Comparison of ENCODE assay signal across 10 mouse cellular contexts in genomic region chr4:43960207-43960606, GRCm38 (mm10). TPM values are rescaled to one million over a fixed set of nuclear protein-coding genes. Genes with fewer than 3 reads are reported as not detected.
A peak's percentile ranks its signal among the peaks of the same experiment; 100 is the strongest.
DNase-seq lines count a peak whose midpoint lies in the region; ATAC-seq and TF ChIP-seq lines count a peak whose summit lies in the region.
"Had no signal": no experiment of that assay in that cellular context is flagged by ENCODE, and none has a peak within 500 bp of the region (broad histone marks: within the 10 kb centered on the region; RNA-seq: fewer than 3 reads in every experiment).

No protein-coding gene starts in this region.

- WGBS in lung, embryonic 14.5 days: 81% methylated on average over 6 of the region's 6 CpGs
- 39% methylated on average over 6 of the region's 6 CpGs for WGBS in liver, embryonic 11.5 days
- WGBS in stomach, embryonic 15.5 days: 63% methylated on average over 6 of the region's 6 CpGs

- H3K4me3 ChIP-seq in lung, embryonic 14.5 days (ENCODE audit: low read depth, low read length): no peak overlapping the region
- H3K4me3 ChIP-seq in liver, embryonic 11.5 days (ENCODE audit: low read depth, low read length): peak overlapping the region; percentile 36
- H3K4me3 ChIP-seq in stomach, embryonic 15.5 days (replicated peaks): no peak overlapping the region
- H3K4me3 ChIP-seq: lung, embryonic 15.5 days had no signal

- no peaks in the 10 kb centered on the region for H3K27me3 ChIP-seq in lung, embryonic 14.5 days (ENCODE audit: insufficient read depth, low read length)
- H3K27me3 ChIP-seq in liver, embryonic 11.5 days (replicated peaks; ENCODE audit: control insufficient read depth, insufficient read depth, low read length): no peaks in the 10 kb centered on the region
- H3K27me3 ChIP-seq in stomach, embryonic 15.5 days (replicated peaks): no peaks in the 10 kb centered on the region
- H3K27me3 ChIP-seq: lung, embryonic 15.5 days had no signal

- H3K9me3 ChIP-seq in lung, embryonic 14.5 days (ENCODE audit: low read depth, low read length): no peaks in the 10 kb centered on the region
- H3K9me3 ChIP-seq in liver, embryonic 11.5 days (ENCODE audit: control insufficient read depth, low read length): no peaks in the 10 kb centered on the region
- no peaks in the 10 kb centered on the region for H3K9me3 ChIP-seq in stomach, embryonic 15.5 days
- H3K9me3 ChIP-seq: lung, embryonic 15.5 days had no signal

- DNase-seq in lung, embryonic 14.5 days: no peak
- no peak for DNase-seq in lung, postnatal 10 days
- peak; percentile 37 for DNase-seq in c-Kit-negative CD71-positive TER-119-positive erythroid progenitor cells, embryonic 14.5 days (ENCODE audit: low read depth, low spot score)
- DNase-seq in liver, embryonic 11.5 days (ENCODE audit: low spot score): no peak
- DNase-seq in kidney, adult 11 months: no peak
- DNase-seq in cerebellum, postnatal 25 days: no peak
- DNase-seq: thymus, postnatal 36 days had no signal

- no peak overlapping the region for H3K27ac ChIP-seq in lung, embryonic 14.5 days (ENCODE audit: low read depth)
- peak overlapping the region; percentile 95 for H3K27ac ChIP-seq in liver, embryonic 11.5 days (ENCODE audit: low read depth, low read length)
- 0 out of 2 replicates have a peak overlapping the region, but pooled peaks have one; percentile 11 for H3K27ac ChIP-seq in stomach, embryonic 15.5 days

- no peak for TF ChIP-seq CTCF in lung, embryonic 14.5 days (IDR thresholded peaks at IDR 0.05; ENCODE audit: low read depth)

- ATAC-seq in lung, embryonic 14.5 days (ENCODE audit: insufficient read depth): no peak
- peak; percentile 39 for ATAC-seq in liver, embryonic 11.5 days (replicated peaks; ENCODE audit: low FRiP score)
- no peak for ATAC-seq in stomach, embryonic 15.5 days (ENCODE audit: insufficient read depth, low FRiP score, low read depth)
- ATAC-seq: hindbrain, embryonic 16.5 days had no signal

- no peak overlapping the region for H3K9ac ChIP-seq in lung, embryonic 14.5 days
- H3K9ac ChIP-seq in liver, embryonic 11.5 days (ENCODE audit: low read depth, low read length): peak overlapping the region; percentile 57; the same call in 1 of the 2 replicates
- H3K9ac ChIP-seq in stomach, embryonic 15.5 days: no peak overlapping the region
- H3K9ac ChIP-seq: lung, embryonic 15.5 days had no signal

- peaks cover 18% of the 10 kb centered on the region for H3K4me1 ChIP-seq in lung, embryonic 14.5 days (ENCODE audit: insufficient read depth)
- H3K4me1 ChIP-seq in liver, embryonic 11.5 days (replicated peaks; ENCODE audit: control insufficient read depth, insufficient read depth, low read length): peaks cover 69% of the 10 kb centered on the region
- peaks cover 40% of the 10 kb centered on the region for H3K4me1 ChIP-seq in stomach, embryonic 15.5 days

- peak overlapping the region; percentile 92 for H3K4me2 ChIP-seq in lung, embryonic 14.5 days
- peak overlapping the region; percentile 93 for H3K4me2 ChIP-seq in liver, embryonic 11.5 days
- H3K4me2 ChIP-seq in stomach, embryonic 15.5 days: peak overlapping the region; percentile 96

- no peaks in the 10 kb centered on the region for H3K36me3 ChIP-seq in lung, embryonic 14.5 days (ENCODE audit: insufficient read depth)
- H3K36me3 ChIP-seq in liver, embryonic 11.5 days (ENCODE audit: control insufficient read depth, insufficient read depth, low read length): no peaks in the 10 kb centered on the region
- H3K36me3 ChIP-seq in stomach, embryonic 15.5 days: no peaks in the 10 kb centered on the region
- H3K36me3 ChIP-seq: lung, embryonic 15.5 days had no signal

RNA-seq across cellular contexts. Expression of gene Glipr2, which starts 3.0 kb away (rescaled TPM):
- 77.4 and 82.8 TPM in 2 replicates for polyA plus RNA-seq in lung, embryonic 14.5 days (2014; fragmentation: Nextera tagmentation; extraction: Ambion mirVana)
- polyA plus RNA-seq in liver, embryonic 11.5 days (2014; fragmentation: Nextera tagmentation; extraction: Ambion mirVana): 71.4 and 81.6 TPM in 2 replicates
- 95.8 and 106 TPM in 2 replicates for polyA plus RNA-seq in stomach, embryonic 15.5 days (2015; fragmentation: Nextera tagmentation; extraction: Ambion mirVana)

RNA-seq across cellular contexts. Expression of gene Ccin, which starts 23.1 kb away (rescaled TPM):
- polyA plus RNA-seq in lung, embryonic 14.5 days (2014; fragmentation: Nextera tagmentation; extraction: Ambion mirVana): not detected in 2 replicates
- not detected in 2 replicates for polyA plus RNA-seq in liver, embryonic 11.5 days (2014; fragmentation: Nextera tagmentation; extraction: Ambion mirVana)
- not detected in 2 replicates for polyA plus RNA-seq in stomach, embryonic 15.5 days (2015; fragmentation: Nextera tagmentation; extraction: Ambion mirVana)
- polyA plus RNA-seq: hindbrain, embryonic 16.5 days; lung, embryonic 15.5 days had no signal

RNA-seq across cellular contexts. Expression of gene Clta, which starts 44.0 kb away (rescaled TPM):
- polyA plus RNA-seq in lung, embryonic 14.5 days (2014; fragmentation: Nextera tagmentation; extraction: Ambion mirVana): 227 and 237 TPM in 2 replicates
- polyA plus RNA-seq in liver, embryonic 11.5 days (2014; fragmentation: Nextera tagmentation; extraction: Ambion mirVana): 215 and 216 TPM in 2 replicates
- 248 and 262 TPM in 2 replicates for polyA plus RNA-seq in stomach, embryonic 15.5 days (2015; fragmentation: Nextera tagmentation; extraction: Ambion mirVana)
